Comparison of ENCODE assay signal across 9 mouse cellular contexts in genomic region chr3:136325783-136326182, GRCm38 (mm10). TPM values are rescaled to one million over a fixed set of nuclear protein-coding genes. Genes with fewer than 3 reads are reported as not detected.
DNase-seq lines count a peak whose midpoint lies in the region; ATAC-seq and TF ChIP-seq lines count a peak whose summit lies in the region.
"Had no signal": no experiment of that assay in that cellular context is flagged by ENCODE, and none has a peak within 500 bp of the region (broad histone marks: within the 10 kb centered on the region; RNA-seq: fewer than 3 reads in every experiment).

TSS of gene Bank1 (minus strand) at chr3:136326066.

- no peak within 1 kb of the TSS for H3K9ac ChIP-seq in liver, embryonic 13.5 days
- no peak within 1 kb of the TSS for H3K9ac ChIP-seq in forebrain, postnatal 0 days
- H3K9ac ChIP-seq: limb, embryonic 15.5 days had no signal

- no peak within 1 kb of the TSS for H3K4me2 ChIP-seq in liver, embryonic 13.5 days
- no peak within 1 kb of the TSS for H3K4me2 ChIP-seq in forebrain, postnatal 0 days (ENCODE audit: low read depth)
- H3K4me2 ChIP-seq: limb, embryonic 15.5 days had no signal

- H3K4me1 ChIP-seq in liver, embryonic 13.5 days (replicated peaks): no peaks in the 10 kb centered on the region
- no peaks in the 10 kb centered on the region for H3K4me1 ChIP-seq in forebrain, postnatal 0 days (ENCODE audit: insufficient read depth)
- H3K4me1 ChIP-seq: limb, embryonic 15.5 days had no signal

- 32% methylated on average over 5 of the region's 5 CpGs for WGBS in liver, embryonic 13.5 days (ENCODE audit: insufficient replicate concordance)
- WGBS in forebrain, postnatal 0 days: 88% methylated on average over 5 of the region's 5 CpGs

- intact Hi-C loops in left cerebral cortex, postnatal 14 days (cut with DNase I): no loop called here
- intact Hi-C loops in gastrocnemius, adult 2 months (cut with DNase I): no loop called here

- no peak within 1 kb of the TSS for H3K4me3 ChIP-seq in gastrocnemius, adult 2 months
- no peak within 1 kb of the TSS for H3K4me3 ChIP-seq in liver, embryonic 13.5 days (replicated peaks)
- H3K4me3 ChIP-seq in forebrain, postnatal 0 days (ENCODE audit: low read depth, low read length): no peak within 1 kb of the TSS
- H3K4me3 ChIP-seq: limb, embryonic 15.5 days had no signal

- ATAC-seq in liver, embryonic 13.5 days (ENCODE audit: low read depth): peak; percentile 65
- ATAC-seq in forebrain, postnatal 0 days: no peak

- DNase-seq in left cerebral cortex, postnatal 14 days (ENCODE audit: low spot score in 2 of 2): peak; percentile 14 to 37
- DNase-seq in left cerebral cortex, adult 8-10 months (ENCODE audit: low spot score in 2 of 2): no peak
- DNase-seq in gastrocnemius, adult 2 months: peak; percentile 40
- peak; percentile 18 for DNase-seq in liver, embryonic 13.5 days
- DNase-seq in skeletal muscle tissue, adult 2 months (ENCODE audit: low read depth, low spot score): peak; percentile 39
- no peak for DNase-seq in cerebellum, adult 9-10 months
- DNase-seq in forebrain, postnatal 0 days: no peak
- no peak for DNase-seq in cerebellum, adult 18-20 months

- H3K27me3 ChIP-seq in liver, embryonic 13.5 days: no peaks in the 10 kb centered on the region
- no peaks in the 10 kb centered on the region for H3K27me3 ChIP-seq in forebrain, postnatal 0 days (ENCODE audit: insufficient read depth, low read length)
- H3K27me3 ChIP-seq: limb, embryonic 15.5 days had no signal

- H3K36me3 ChIP-seq in liver, embryonic 13.5 days: no peaks in the 10 kb centered on the region
- H3K36me3 ChIP-seq in forebrain, postnatal 0 days (ENCODE audit: insufficient read depth): no peaks in the 10 kb centered on the region
- H3K36me3 ChIP-seq: limb, embryonic 15.5 days had no signal

- H3K9me3 ChIP-seq in liver, embryonic 13.5 days (replicated peaks): no peaks in the 10 kb centered on the region
- H3K9me3 ChIP-seq in forebrain, postnatal 0 days (ENCODE audit: low read length): no peaks in the 10 kb centered on the region
- H3K9me3 ChIP-seq: limb, embryonic 15.5 days had no signal

- H3K27ac ChIP-seq in gastrocnemius, adult 2 months: no peak within 1 kb of the TSS
- no peak within 1 kb of the TSS for H3K27ac ChIP-seq in liver, embryonic 13.5 days
- no peak within 1 kb of the TSS for H3K27ac ChIP-seq in forebrain, postnatal 0 days (ENCODE audit: low read depth, low read length)
- H3K27ac ChIP-seq: limb, embryonic 15.5 days had no signal

- no peak for TF ChIP-seq CTCF in gastrocnemius, adult 2 months (IDR thresholded peaks at IDR 0.05)
- no peak for TF ChIP-seq CTCF in forebrain, postnatal 0 days (IDR thresholded peaks at IDR 0.05; ENCODE audit: low read depth)

RNA-seq across cellular contexts. Expression of gene Bank1, which starts in this region (rescaled TPM):
- total RNA-seq in left cerebral cortex, postnatal 14 days (2021): 1 to 10 TPM in 1 of 2 experiments, under 1 TPM in 1; 0.77 to 1.1 TPM
- total RNA-seq in left cerebral cortex, adult 8-10 months (2022): 1 to 10 TPM in 3 of 4 experiments, under 1 TPM in 1; 0.93 to 2.7 (median 1.3) TPM
- under 1 TPM; 0.20 to 0.22 TPM for total RNA-seq in gastrocnemius, adult 2 months (2021)
- polyA plus RNA-seq in liver, embryonic 13.5 days (2015; fragmentation: Nextera tagmentation; extraction: Ambion mirVana): 2.2 and 2.4 TPM in 2 replicates
- total RNA-seq in forebrain, postnatal 0 days (2014; rRNA removed): 0.31 and 0.38 TPM in 2 replicates
- 0.39 and 0.43 TPM in 2 replicates for polyA plus RNA-seq in forebrain, postnatal 0 days (2015; fragmentation: Nextera tagmentation; extraction: Ambion mirVana)

Comparison
In these comparisons a context has a peak if more than half of its experiments do, and no peak if none do; other contexts are left out.
1. DNase-seq: peak in left cerebral cortex, postnatal 14 days (2 of 2), liver, embryonic 13.5 days (single experiment) and skeletal muscle tissue, adult 2 months (single experiment); none in left cerebral cortex, adult 8-10 months (0 of 2), cerebellum, adult 9-10 months (single experiment), forebrain, postnatal 0 days (single experiment) and cerebellum, adult 18-20 months (0 of 2).
2. Peak in DNase-seq in gastrocnemius, adult 2 months; RNA of the gene not detected or under 1 TPM.